Mouse (Mus musculus) right cerebral cortex, postnatal 36 days (tissue): Measurements from ENCODE around the gene Foxi3.

ENCODE experiments used
- DNase-seq, 2 experiments: peaks; one replicate each; pipeline ENCODE4 v3.0.0; 2022; ENCODE audit warnings: low spot score in 2 of 2, mixed read lengths in 1 of 2

Foxi3 gene

GRCm38 (mm10) chr6:70986683-70987082, 30.4 kb downstream of the Foxi3 start:
- DNase-seq = no peak

GRCm38 (mm10) chr6:70996123-70996723, 39.9 kb downstream of the Foxi3 start:
- no peak for DNase-seq

GRCm38 (mm10) chr6:71002656-71003055, 46.3 kb downstream of the Foxi3 start:
- DNase-seq = no peak

GRCm38 (mm10) chr6:71004161-71004560, 47.8 kb downstream of the Foxi3 start:
- no peak for DNase-seq
